Mouse (Mus musculus): ENCODE measurements around the gene Cxcr2. TPM values are rescaled to one million over a fixed set of nuclear protein-coding genes. Genes with fewer than 3 reads are reported as not detected.

Cxcr2 gene
- total RNA-seq, 4 experiments from 2014 or later = not detected

DNA sequence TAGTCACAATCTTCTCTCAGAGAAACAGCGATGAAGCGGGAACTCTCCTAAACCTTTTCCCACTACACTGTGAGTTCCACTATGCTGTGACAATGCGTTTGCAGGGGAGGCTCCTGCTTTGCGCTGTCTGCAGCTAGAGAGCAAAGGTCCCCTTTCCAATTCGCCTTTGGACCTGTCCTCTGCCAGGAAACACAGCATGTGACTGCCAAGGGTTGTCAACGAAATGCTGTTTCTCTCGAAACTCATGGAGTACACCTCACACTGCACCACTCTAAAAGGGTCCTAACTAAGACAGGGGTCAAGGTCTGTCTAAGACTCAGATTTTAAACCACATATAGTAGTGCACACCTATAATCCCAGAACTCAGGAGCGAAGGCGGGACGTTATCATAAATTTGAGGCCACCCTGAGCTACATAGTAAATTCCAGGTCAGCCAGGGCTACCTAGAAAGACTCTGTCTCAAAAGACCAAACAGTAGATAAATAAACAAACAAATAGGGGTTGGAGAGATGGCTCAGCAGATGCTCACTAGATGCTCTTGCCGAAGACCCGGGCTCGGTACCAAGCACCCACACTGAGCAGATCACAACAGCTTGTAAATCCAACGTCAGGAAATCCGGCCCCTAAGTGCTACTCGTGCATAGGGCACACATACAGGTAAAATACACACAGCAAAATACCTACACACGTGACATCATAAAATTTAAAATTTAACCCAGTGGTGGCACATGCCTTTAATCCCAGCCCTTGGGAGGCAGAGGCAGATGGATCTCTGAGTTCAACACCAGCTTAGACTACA, 43.0 kb downstream of the Cxcr2 start:
- no peak for DNase-seq (ENCODE audit: low spot score in 2 of 2)

DNA sequence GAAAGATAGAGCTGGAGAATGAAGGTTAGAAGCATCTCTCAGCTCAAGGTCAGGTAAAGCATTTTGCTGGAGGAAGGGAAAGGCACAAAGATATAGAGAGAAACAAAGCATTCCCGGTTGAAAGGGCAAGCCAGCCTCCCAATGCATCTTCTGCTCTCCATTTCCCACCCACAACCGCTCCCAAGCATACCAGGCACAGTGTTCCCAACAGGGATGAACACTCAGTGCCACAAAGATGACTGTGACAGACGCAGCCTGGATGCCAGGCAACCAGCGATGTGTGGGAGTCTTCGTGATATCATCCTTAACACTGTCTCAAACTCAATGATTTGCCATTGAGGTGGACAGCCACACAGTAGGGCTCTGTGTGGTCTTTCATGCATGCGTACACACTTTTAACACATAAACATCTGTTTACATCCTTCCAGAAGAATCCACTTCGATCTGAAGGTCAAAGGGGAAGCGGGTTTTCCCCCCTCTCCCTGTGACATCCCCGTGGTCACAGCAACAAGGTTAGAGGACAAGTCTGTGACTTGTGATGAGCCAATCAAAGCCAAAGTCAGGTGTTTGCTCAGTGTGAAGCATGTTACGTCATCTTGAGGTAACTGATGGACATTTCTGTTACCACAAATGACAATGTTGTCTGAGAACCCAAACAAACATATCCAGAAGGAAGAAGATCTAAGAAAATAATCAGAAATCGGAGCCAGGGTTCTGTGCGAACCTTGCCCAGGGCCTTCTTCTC, 44.1 kb downstream of the Cxcr2 start:
- no peak for DNase-seq (ENCODE audit: low spot score in 2 of 2)

DNA sequence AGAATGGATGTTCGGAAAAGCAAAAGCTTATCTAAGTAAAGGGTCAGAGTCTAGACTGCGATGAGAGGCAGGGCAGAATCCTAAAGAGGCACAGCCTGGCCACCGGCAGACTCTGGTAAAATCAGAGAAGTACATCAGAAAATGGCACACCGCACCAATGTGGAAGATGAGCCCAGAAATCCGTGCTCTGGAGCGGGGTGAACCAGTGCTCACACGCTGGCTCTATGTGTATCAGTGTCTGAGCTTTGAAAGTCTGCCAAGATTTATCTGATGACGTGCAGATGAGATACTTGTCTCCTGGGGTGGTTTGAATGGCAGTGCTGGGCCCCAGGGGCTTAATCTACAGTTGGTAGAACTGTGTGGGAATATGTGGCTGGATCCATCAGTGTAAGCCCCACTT, 45.3 kb downstream of the Cxcr2 start:
- no peak for DNase-seq (ENCODE audit: low spot score in 2 of 2)

GRCm38 (mm10) chr1:74201048-74201844, 47.5 kb downstream of the Cxcr2 start:
- no peak for DNase-seq (ENCODE audit: low spot score in 2 of 2)

GRCm38 (mm10) chr1:74203457-74203856, 49.7 kb downstream of the Cxcr2 start:
- DNase-seq (ENCODE audit: low spot score in 2 of 2) = no peak

- no peak for DNase-seq (ENCODE audit: low spot score in 2 of 2)
Observed at GRCm38 (mm10) chr1:74205881-74206280, 52.1 kb downstream of the Cxcr2 start.

DNA sequence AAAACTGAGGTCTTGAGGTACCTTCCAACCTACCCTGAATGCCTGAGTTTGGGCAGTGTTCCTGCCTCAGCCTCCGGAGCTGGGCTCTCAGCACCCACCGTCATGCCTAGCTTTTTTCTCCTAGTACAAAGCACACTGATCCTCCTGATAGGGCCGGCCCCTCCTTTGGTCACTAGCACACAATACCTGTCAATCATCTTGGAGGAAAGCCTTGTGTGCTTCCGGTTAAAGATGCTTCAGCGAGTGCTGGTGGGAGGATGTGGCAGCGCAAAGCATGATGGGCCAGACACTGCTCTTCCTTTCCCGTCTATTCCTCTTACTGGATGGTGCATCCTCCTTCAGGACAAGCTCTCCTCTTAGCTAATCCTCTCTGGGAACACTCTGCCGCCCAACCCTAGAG, 52.9 kb downstream of the Cxcr2 start:
- DNase-seq (ENCODE audit: low spot score in 2 of 2) = no peak

DNA sequence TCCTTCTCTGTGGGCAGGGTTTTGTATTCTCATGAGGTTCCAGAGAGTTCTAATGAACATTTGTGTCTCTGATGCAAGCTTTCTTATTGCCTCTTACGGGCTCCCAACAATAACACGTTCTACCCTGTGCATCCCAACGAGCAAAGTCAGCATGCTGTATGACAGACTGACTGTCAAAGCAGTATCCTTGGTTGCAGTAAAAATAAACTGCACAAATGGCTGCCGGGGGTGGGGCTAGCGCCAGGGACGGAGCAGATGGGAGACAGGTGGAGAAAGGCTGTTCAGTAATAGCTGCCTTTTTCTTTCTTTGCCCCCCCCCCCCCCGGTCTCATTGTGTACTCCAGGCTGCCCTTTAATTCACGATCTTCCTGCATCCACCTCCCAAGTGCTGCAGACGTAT, 54.1 kb downstream of the Cxcr2 start:
- no peak for DNase-seq (ENCODE audit: low spot score in 2 of 2)

GRCm38 (mm10) chr1:74208941-74209340, 55.2 kb downstream of the Cxcr2 start:
- no peak for DNase-seq (ENCODE audit: low spot score in 2 of 2)

Small RNA genes lying within 50 kb of the gene (microRNA-seq; reads per million reads assigned to microRNA genes)
- not detected for gene Mir1928

Other genes with a start within 250 kb of the Cxcr2 start
- 100 to 1,000 TPM; 217 to 331 (median 279) TPM for gene Tns1, start 29.5 kb upstream of the Cxcr2 start, total RNA-seq (2022)
- not detected for gene Rufy4, start 28.4 kb upstream of the Cxcr2 start, total RNA-seq (2022)
- gene Cxcr1, start 40.6 kb downstream of the Cxcr2 start, total RNA-seq (2022) = not detected
- 10 to 100 TPM; 70.0 to 81.5 (median 72.2) TPM for gene Arpc2, start 82.1 kb downstream of the Cxcr2 start, total RNA-seq (2022)
- gene Gpbar1, start 124.6 kb downstream of the Cxcr2 start, total RNA-seq (2022) = not detected
- 10 to 100 TPM; 73.2 to 88.7 (median 78.0) TPM for gene Aamp, start 130.7 kb downstream of the Cxcr2 start, total RNA-seq (2022)
- gene Pnkd, start 130.9 kb downstream of the Cxcr2 start, total RNA-seq (2022) = 10 to 100 TPM; 51.9 to 56.2 (median 53.1) TPM
- gene Tmbim1, start 151.6 kb downstream of the Cxcr2 start, total RNA-seq (2022) = 10 to 100 TPM; 31.3 to 38.1 (median 32.9) TPM
- under 1 TPM in 3 of 4 experiments, not detected in 1; 0.21 to 0.44 (median 0.36) TPM for gene Catip, start 208.1 kb downstream of the Cxcr2 start, total RNA-seq (2022)
- gene Slc11a1, start 221.2 kb downstream of the Cxcr2 start, total RNA-seq (2022) = 1 to 10 TPM; 2.1 to 6.5 (median 5.1) TPM
- 100 to 1,000 TPM; 105 to 110 (median 107) TPM for gene Ctdsp1, start 237.5 kb downstream of the Cxcr2 start, total RNA-seq (2022)